Mouse (Mus musculus) kidney, postnatal 0 days (tissue): ENCODE measurements around the gene Dnajc1. TPM values are rescaled to one million over a fixed set of nuclear protein-coding genes. Genes with fewer than 3 reads are reported as not detected.

Source experiments
- ATAC-seq: fragments of 200-750 bp; cut with Nextera tagmentation; replicated peaks from 2 replicates; pipeline ENCODE4 v1.8.0; 2017; ENCODE audit warnings: low read depth, moderate number of reproducible peaks, moderate TSS enrichment, moderate library complexity; ENCODE audit not compliant: low FRiP score
- DNase-seq: peaks from one replicate; pipeline ENCODE4 v3.0.0-alpha.2; 2016; ENCODE audit warnings: low spot score
- H3K27ac ChIP-seq: fragments of 300-500 bp; sonication (generic); 2 replicates; pipeline ENCODE4 v1.5.1; 2014; ENCODE audit warnings: mild to moderate bottlenecking
- H3K27me3 ChIP-seq: fragments of 300-500 bp; sonication (generic); 2 replicates; pipeline ENCODE4 v1.6.1; 2014; ENCODE audit warnings: low read length, mixed read lengths; ENCODE audit not compliant: insufficient read depth
- H3K36me3 ChIP-seq: fragments of 300-500 bp; sonication (generic); 2 replicates; pipeline ENCODE4 v1.6.1; 2014; ENCODE audit warnings: low read length, mixed read lengths; ENCODE audit not compliant: insufficient read depth
- H3K4me1 ChIP-seq: fragments of 300-500 bp; sonication (generic); replicated peaks from 2 replicates; pipeline ENCODE4 v1.6.1; 2014; ENCODE audit warnings: antibody characterized with exemption, low read length, mixed read lengths; ENCODE audit not compliant: insufficient read depth
- H3K4me2 ChIP-seq: fragments of 300-500 bp; sonication (generic); 2 replicates; pipeline ENCODE4 v1.6.1; 2014; ENCODE audit warnings: mild to moderate bottlenecking, low read length, moderate library complexity, mixed read lengths
- H3K4me3 ChIP-seq: fragments of 300-500 bp; sonication (generic); replicated peaks from 2 replicates; pipeline ENCODE4 v1.5.1; 2014; ENCODE audit warnings: low read depth, low read length
- H3K9ac ChIP-seq: fragments of 300-500 bp; sonication (generic); 2 replicates; pipeline ENCODE4 v1.6.1; 2014; ENCODE audit warnings: low read depth, low read length
- H3K9me3 ChIP-seq: fragments of 300-500 bp; sonication (generic); replicated peaks from 2 replicates; pipeline ENCODE4 v1.6.1; 2016; ENCODE audit warnings: low read length, inconsistent platforms, mixed read lengths
- CTCF ChIP-seq: IDR thresholded peaks from 2 replicates; pipeline ENCODE4 v1.5.1; 2016; ENCODE audit warnings: antibody characterized with exemption, low read depth, mild to moderate bottlenecking, moderate library complexity
- WGBS: fragments of 180-500 bp; shearing (Covaris S2); extraction: QIAGEN DNeasy Blood & Tissue Kit; methylation state at CpG from one replicate; pipeline ENCODE4 v1.1.7; 2014; 5-methylcytosine and 5-hydroxymethylcytosine counted together
- polyA plus RNA-seq: library from polyadenylated mRNA; unstranded; fragments of >200 nt; fragmentation: Nextera tagmentation; extraction: Ambion mirVana; gene quantifications from 2 replicates; pipeline ENCODE4 v1.2.1, GENCODE M21; 2015

Dnajc1 gene
- polyA plus RNA-seq, 1 experiment from 2014 or later, result 42.4 TPM

- DNase-seq, result no peak
- Histone ChIP-seq H3K4me1 (no peaks in the 10 kb centered on the region), H3K4me2 (no peak overlapping the region), H3K9me3 (no peaks in the 10 kb centered on the region; the same call in 1 of the 2 replicates), H3K4me3 (no peak overlapping the region), H3K27me3 (no peaks in the 10 kb centered on the region), H3K9ac (no peak overlapping the region), H3K27ac (no peak overlapping the region), H3K36me3 (no peaks in the 10 kb centered on the region)
- TF ChIP-seq CTCF, result peak; percentile 27; the same call in 1 of the 2 replicates
- no peak for ATAC-seq
These were observed 37.3 kb downstream of the Dnajc1 start for GRCm38 (mm10) chr2:18355293-18355692.

GRCm38 (mm10) chr2:18352620-18353019 is 40.0 kb downstream of the Dnajc1 start:
- Histone ChIP-seq H3K9me3 (no peaks in the 10 kb centered on the region; the same call in 1 of the 2 replicates), H3K9ac (no peak overlapping the region)
- peak; percentile 64 for TF ChIP-seq CTCF

GRCm38 (mm10) chr2:18343464-18343863 is 49.2 kb downstream of the Dnajc1 start:
- H3K36me3 ChIP-seq, result 0 out of 2 replicates have a peak, but pooled peaks cover 3% of the 10 kb centered on the region
- TF ChIP-seq CTCF, result peak; percentile 71
- no peaks in the 10 kb centered on the region for H3K9me3 ChIP-seq
- H3K4me1 ChIP-seq, result no peaks in the 10 kb centered on the region
- no peaks in the 10 kb centered on the region for H3K27me3 ChIP-seq
- no peak for ATAC-seq
- no peak overlapping the region for H3K9ac ChIP-seq
- H3K4me3 ChIP-seq, result no peak overlapping the region
- WGBS, result 60% methylated on average over 2 of the region's 2 CpGs
- DNase-seq, result peak; percentile 73
- no peak overlapping the region for H3K4me2 ChIP-seq
- no peak overlapping the region for H3K27ac ChIP-seq

More at GRCm38 (mm10) chr2:18352620-18353019, 40.0 kb downstream of the Dnajc1 start:
- Histone ChIP-seq H3K4me3 (no peak overlapping the region), H3K27ac (no peak overlapping the region), H3K36me3 (no peaks in the 10 kb centered on the region), H3K4me1 (no peaks in the 10 kb centered on the region), H3K27me3 (no peaks in the 10 kb centered on the region), H3K4me2 (no peak overlapping the region)
- ATAC-seq (no peak), DNase-seq (peak; percentile 49)
- 82% methylated on average over 2 of the region's 2 CpGs for WGBS

GRCm38 (mm10) chr2:18318671-18319070 is 74.0 kb downstream of the Dnajc1 start:
- Histone ChIP-seq H3K9me3 (no peaks in the 10 kb centered on the region), H3K4me2 (no peak overlapping the region), H3K4me1 (no peaks in the 10 kb centered on the region), H3K27ac (no peak overlapping the region), H3K36me3 (no peaks in the 10 kb centered on the region), H3K4me3 (no peak overlapping the region), H3K27me3 (no peaks in the 10 kb centered on the region), H3K9ac (no peak overlapping the region)
- 81% methylated on average over 2 of the region's 2 CpGs for WGBS
- no peak for DNase-seq
- no peak for ATAC-seq
- no peak for TF ChIP-seq CTCF

- H3K27me3 ChIP-seq, result no peaks in the 10 kb centered on the region
- TF ChIP-seq CTCF, result no peak
- 76% methylated on average over 7 of the region's 7 CpGs for WGBS
- no peak overlapping the region for H3K27ac ChIP-seq
- H3K4me1 ChIP-seq, result no peaks in the 10 kb centered on the region
- no peak for DNase-seq
- H3K4me3 ChIP-seq, result no peak overlapping the region
- no peaks in the 10 kb centered on the region for H3K9me3 ChIP-seq
- no peak overlapping the region for H3K4me2 ChIP-seq
- no peak for ATAC-seq
- H3K9ac ChIP-seq, result no peak overlapping the region
- no peaks in the 10 kb centered on the region for H3K36me3 ChIP-seq
These were observed 74.9 kb downstream of the Dnajc1 start for GRCm38 (mm10) chr2:18317503-18318281.

GRCm38 (mm10) chr2:18316909-18317308 is 75.7 kb downstream of the Dnajc1 start:
- DNase-seq, result no peak
- no peak for TF ChIP-seq CTCF
- no peaks in the 10 kb centered on the region for H3K36me3 ChIP-seq

More at GRCm38 (mm10) chr2:18316909-18317308, 75.7 kb downstream of the Dnajc1 start:
- no peak overlapping the region for H3K9ac ChIP-seq
- no peaks in the 10 kb centered on the region for H3K27me3 ChIP-seq
- H3K4me3 ChIP-seq, result no peak overlapping the region
- H3K4me2 ChIP-seq, result no peak overlapping the region
- ATAC-seq, result no peak
- 61% methylated on average over 2 of the region's 2 CpGs for WGBS
- no peak overlapping the region for H3K27ac ChIP-seq
- H3K9me3 ChIP-seq, result no peaks in the 10 kb centered on the region
- no peaks in the 10 kb centered on the region for H3K4me1 ChIP-seq
